Mouse (Mus musculus): ENCODE data around the gene Rxfp3. TPM values are rescaled to one million over a fixed set of nuclear protein-coding genes. Genes with fewer than 3 reads are reported as not detected.

The Rxfp3 gene
- polyA plus RNA-seq (2017; shearing (Covaris generic)), result not detected

DNA sequence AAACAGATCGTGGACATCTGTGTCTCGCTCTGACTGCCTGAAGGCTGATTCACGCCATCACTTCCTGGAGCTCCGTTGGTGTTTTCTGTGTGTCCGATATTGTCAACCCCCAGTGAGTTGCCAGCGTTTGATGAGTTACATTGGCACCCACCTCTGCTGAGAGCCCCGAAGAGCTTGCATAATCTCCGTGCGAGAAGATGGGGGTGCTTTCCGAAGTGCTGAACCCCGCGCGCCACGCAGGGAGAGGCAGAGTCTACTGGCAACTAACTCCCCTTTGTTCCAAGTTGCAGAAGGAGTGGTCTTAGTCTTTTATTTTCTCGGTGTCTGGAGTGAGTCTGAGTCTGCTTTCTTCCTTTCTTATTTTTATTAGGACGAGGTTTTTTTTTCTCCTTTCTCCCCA, at the start of gene Rxfp3:
Gene Rxfp3, minus strand, starts transcription at position 281 of the 400 bp plus-strand sequence.

GRCm38 (mm10) chr15:11064558-11065411, 27.0 kb upstream of the Rxfp3 start, which contains the start of gene Adamts12:
Gene Adamts12, plus strand, starts transcription at chr15:11064790.

DNA sequence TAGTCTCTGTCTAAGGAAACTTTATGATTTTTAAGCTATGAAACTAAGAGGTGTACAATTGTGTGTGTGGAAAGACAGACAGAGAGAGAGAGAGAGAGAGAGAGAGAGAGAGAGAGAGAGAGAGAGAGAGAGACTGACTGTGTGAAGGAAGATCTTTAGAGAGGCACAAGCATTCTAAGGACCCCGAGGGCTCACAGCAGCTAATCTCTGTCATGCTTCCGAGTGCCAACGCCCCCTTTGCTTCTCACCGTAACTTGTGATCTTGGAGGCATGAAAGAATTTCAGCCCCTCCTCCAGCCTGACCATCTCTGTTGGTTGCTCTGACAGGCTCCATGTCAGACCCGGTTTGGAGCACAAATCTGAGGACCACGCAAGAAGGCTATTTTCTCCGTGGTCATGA, 37.4 kb downstream of the Rxfp3 start, which contains the start of gene Slc45a2:
Gene Slc45a2, plus strand, starts transcription at position 301 of the 400 bp plus-strand sequence.

Other genes with a start within 250 kb of the Rxfp3 start
- 0.16 TPM for gene C1qtnf3, start 85.7 kb downstream of the Rxfp3 start, polyA plus RNA-seq (2017; shearing (Covaris generic))
- 3.8 TPM for gene Amacr, start 56.2 kb downstream of the Rxfp3 start, polyA plus RNA-seq (2017; shearing (Covaris generic))
- not detected for gene Slc45a2, start 37.3 kb downstream of the Rxfp3 start, polyA plus RNA-seq (2017; shearing (Covaris generic))
- 0.09 TPM for gene Adamts12, start 26.8 kb upstream of the Rxfp3 start, polyA plus RNA-seq (2017; shearing (Covaris generic))